Mouse (Mus musculus) frontal cortex, postnatal 14 days (tissue): ENCODE measurements around the gene Trpm8.

ENCODE experiments used
- DNase-seq, 2 experiments: peaks; one replicate each; pipeline ENCODE4 v3.0.0; 2022; ENCODE audit warnings: low spot score in 2 of 2

The Trpm8 gene

DNA sequence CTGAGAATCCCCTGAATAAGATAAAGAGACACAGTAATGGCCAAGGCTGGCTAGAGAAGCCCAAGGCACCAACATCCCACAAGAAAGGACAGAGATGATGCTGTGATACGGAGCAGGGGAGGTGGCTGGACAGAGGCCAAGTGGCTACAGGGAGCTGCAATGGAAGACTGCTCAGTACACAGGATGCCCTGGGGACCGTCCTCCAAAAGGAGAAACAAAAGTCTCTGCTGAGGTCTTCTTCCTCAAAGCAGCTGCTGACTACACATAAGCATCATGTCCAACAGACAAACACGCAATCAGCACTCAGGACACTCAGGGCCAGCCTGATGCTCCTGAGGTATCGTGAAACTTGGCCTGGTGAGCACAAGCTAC, 12.6 kb upstream of the Trpm8 start:
- DNase-seq, result peak in 1 of 2 experiments; percentile 32

DNA sequence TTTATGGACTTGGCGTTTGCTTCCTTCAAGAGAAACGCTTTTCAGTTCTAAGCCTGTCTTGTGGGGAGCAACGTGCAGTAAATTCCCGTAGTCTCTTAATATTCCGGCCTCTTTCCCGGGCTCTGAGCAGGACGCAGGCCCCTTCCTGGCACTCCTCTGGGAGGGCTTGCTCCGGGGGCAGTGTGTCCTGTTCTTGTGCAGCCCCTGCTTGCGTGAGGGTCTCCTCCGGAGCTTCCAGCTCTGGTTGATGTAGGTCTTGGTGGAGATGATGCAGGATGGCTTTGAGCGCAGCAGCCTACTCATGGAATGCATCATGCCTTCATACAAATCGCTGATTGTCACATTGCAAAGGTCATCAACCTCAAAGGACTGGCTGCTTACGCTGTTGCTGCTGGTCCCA, 11.3 kb upstream of the Trpm8 start:
- no peak for DNase-seq

DNA sequence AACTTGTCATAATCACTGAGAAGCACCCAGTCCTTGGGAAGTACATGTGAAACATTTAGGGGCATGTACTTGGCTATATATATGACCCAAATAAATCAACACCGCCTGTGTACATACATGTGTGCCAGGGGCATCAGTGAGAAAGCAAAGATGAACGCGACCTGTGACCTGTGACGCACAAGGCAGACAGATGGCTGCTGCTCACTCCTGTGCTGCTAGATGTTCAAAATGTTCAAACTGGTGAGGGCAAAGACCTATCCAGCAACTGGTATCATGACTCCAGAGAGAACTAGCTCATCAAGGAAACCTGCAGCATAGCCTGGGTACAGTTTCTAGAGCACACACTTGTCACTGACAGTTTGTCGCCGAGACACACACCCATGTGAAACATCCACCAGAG, 10.0 kb upstream of the Trpm8 start:
- DNase-seq, result peak in 1 of 2 experiments; percentile 7

DNA sequence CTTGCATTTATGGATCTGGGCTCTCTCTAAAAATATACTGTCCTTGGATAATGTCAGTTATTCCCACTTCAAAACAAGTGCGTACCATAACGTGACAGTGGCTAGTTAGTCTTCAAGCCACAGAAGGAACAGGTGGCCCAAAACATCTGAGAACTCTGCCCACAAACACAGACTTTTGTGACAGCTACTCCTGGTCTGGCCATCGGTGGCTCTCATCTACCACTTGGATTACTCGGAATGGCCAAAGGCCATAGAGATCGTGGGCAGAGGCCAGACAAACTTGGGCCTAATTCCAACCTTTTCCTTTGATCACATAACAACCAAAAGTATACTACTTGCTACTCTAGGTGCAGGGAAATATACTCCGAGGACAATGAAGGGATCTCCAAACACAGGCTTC, 9.4 kb upstream of the Trpm8 start:
- peak in 1 of 2 experiments; percentile 13 for DNase-seq

DNA sequence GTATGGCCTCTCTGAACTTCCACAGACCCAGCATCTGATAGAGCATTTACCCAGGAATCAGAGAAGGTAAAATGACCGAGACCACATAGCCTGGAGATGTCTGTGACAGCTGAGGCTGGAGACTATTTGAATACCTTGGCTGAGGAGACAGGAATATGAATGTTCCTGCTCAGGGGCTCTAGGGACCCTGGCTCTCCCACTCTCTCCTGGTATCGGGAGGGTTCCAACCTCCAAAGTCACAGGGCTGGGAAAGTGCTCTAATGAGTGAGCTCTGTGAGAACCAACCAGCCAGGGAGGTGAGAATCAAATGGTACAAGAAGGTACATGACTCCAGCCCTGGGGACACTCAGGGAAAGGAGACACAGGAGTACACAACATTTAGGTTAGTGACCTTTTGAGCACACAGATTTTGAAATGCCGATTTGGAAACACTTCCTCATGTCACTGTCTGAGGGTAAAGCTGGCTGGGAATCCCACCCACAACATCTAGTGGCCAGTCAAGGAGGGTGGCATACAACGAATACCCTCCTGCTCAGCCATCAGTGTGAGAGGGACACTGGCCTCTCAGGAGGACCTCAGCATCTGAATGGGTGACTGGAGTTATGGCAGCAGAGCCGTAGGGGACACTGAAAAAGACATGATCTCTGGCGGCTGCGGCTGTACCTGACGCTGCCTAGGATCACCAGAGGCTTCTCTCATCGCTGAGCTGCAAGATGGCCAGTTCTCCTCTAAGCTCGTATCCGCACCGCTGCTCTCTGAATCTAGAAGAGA, 7.7 kb upstream of the Trpm8 start:
- DNase-seq, result no peak

DNA sequence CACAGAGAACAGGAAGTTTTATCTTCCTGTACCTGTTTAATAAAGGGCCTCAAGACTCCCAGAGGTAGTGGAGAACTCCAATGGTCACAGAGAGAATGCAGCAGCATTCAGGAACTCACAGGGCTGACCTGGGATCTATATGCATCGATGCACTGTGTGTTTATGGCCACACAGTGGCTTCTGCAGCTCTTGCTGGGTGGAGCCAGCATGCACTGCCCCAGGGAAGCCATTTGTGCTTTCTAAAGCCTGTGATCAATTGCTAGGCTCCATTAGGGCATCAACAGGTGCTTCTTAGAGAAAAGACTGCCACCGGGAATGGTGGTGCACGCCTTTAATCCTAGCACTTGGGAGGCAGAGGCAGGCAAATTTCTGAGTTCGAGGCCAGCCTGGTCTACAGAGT, 4.6 kb upstream of the Trpm8 start:
- no peak for DNase-seq

DNA sequence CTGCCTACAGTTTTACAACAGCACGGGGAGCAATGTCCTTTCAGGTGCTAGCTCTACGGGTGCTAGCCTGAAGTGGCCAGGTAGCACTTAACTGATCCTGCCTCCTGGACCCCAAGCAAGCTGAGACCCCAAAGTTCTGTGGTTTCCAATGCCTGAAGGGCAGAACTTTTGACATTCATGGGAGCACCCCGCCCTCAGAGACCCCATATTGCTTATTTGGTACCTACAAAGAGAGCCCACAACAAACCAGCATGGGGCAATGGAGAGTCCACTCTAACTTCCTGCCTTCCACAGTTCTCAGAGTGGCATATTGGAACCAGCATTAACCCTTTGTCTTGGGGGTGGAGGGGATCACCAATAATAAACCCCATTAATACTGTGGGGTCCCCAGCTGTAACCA, 4.1 kb upstream of the Trpm8 start:
- no peak for DNase-seq

DNA sequence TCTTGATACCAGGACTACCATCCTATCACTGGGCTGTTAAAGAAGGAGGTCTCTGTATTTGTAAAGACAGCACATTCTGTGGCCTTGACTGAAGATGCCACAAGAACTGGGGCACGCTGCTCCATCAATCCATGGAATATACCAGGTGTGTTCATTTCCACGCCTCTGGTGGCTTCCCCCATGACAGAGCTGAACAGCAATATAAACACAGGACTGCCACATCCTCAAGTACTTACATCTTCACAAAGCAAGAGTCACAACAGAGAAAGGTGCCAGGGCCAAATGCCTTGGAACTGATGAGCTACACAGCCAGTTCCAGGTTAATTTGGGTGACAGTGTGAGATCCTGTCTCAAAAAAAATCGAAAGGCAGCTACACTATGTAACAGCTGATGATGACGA, 3.6 kb upstream of the Trpm8 start:
- DNase-seq, result no peak

DNA sequence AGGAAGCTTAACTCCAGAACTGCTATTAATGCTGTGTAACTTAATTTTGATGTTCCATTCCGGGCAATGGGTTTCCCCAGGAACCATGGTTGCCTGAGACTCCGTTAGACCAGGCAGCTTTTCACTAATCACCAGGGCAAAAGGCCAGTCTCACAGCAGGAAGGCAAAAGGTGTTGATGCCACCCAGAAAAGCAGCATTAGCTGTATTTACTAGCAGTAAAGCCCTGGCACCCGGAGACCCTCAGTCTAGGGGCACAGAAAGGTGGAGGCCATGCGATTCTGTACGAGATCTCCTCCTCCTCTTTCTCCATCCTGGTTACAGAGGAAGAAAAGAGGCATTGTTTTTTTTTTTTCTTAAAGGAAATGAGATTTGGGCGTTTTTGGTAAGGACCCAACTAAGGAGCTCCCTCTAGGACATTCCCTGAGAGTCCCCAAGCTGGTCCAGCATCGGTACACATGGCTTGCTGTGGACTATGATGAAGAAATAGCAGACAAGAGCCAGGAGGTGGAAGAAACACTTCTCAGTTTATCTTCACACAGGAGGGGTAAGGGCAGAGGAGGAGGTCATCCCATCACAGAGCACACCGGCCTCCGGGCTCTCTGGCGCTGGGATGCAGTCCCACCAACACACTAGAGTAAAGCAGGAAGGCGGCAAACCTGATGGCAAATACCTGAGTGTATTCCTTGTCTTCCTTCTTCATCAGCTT, 2.9 kb upstream of the Trpm8 start:
- DNase-seq, result no peak

DNA sequence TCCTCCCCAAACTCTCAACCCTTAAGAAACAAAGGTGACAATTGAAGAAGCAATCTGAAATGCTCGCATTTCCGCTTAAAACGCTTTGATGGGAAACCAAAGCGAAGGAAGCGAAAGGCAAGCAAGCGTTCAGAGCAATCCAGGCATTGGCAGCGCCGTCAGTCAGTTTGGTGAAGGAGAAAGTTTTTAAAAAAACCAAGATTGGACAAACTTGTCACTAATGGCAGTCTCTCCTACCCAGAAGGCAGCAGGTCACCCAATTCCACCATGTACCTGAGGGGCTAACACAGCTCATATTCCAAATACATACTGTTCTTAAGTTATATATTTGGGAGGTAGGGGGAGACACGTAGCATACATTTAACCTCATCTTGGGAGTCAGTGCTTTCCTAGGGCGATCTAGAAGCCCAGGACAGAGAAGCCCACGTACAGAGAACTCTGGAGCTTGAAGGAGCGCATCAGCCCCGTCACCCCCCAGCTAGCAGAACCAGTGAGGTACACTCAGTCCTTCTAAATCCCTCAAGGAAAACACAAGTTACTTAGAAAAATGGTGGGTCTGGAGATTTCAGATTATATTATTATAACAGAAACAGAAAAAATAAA, 2.3 kb upstream of the Trpm8 start:
- no peak for DNase-seq

DNA sequence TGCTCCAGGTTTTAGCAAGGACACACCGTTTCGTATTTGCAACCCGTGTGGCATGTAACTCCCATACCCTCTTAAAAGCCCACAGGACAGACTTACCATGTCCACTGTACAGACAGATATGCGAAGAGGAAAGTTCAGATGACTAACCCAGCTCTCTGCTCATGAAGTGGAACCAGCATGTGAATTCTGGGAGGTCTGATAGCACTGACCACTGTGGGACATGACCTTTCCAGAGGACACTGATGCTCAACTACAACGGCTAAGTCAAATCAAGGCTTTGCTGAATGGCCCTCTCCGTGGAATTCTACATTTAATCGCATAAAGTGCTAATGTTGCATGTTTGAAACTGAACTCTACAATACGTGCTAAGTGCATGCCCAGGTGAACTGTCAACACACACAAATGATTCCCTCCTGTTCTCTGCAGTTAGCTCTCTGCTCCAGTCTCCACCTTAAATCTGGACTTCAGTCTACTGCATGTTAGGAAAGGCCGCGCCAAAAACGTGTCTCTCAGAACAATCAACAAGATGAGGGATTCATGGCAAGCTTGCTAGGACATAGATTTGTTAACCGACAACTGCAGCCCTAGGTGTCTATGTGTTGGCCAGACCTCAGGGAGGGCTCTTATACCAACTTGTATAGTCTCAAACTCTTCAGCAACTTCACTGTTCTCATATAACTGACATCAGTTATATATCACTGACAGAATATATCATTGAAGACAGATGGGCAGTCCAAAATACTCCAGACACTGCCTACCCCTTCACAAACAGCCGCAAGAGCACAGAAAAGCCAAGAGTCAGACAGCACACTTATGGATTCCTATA, 1.6 kb upstream of the Trpm8 start:
- DNase-seq, result no peak

DNA sequence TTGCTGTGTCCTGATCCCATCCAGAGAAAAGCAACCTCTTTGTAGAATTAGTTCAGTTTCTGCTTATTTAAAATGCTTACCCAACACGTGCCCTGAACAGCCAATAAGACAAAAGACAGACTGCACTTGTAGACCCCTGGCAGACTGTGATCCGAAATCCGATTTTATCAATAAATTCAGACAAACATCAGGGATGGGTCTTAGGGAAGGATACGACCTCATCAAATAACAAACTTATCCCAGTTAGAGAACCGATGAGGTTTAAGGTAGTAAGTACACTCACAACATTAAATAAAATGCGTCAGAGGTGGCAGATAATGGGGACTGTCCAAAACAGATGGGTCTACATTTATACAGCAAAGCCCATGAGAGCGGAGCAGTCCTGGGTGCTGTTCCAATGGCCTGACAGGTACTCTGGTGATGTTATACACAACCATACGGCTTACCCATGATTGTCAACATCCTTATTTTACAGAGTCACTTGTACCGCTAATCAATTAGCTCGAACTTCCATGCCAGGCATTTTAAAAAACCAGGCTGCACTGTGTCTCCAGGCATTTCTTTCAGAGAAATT, 850 bp upstream of the Trpm8 start:
- no peak for DNase-seq

DNA sequence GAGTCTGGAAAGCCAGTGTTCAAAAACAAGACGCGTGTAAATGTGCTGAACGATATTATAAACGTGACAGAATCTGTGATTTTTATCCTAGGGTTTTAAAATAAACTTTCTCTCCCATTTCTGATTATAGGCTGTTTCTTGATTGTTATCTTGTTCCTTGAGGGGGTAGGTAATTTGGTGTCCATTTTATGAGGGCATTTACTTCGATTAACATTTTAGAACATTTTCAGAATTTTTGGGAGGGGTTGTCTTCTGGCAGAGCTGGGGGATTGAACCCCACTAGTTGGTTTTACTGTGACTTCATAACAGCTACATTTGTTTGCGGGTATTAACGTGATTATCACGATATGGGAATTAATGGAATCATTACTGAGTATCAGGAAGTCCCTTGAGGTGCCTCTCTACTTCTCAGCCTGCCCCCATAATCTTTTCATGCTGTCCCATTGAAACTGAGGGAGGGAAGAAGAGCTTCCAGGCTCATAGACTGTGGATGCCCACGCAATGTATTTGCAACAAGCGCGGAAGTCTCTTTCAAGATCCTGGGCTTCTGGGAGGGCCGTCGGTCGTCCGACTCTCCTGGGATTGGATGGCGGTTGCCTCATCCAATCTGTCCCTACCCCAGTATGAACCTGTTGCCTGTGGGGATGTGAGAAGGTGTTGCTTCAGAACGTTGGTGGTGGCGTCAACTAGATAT, 504 bp downstream of the Trpm8 start:
- no peak for DNase-seq

DNA sequence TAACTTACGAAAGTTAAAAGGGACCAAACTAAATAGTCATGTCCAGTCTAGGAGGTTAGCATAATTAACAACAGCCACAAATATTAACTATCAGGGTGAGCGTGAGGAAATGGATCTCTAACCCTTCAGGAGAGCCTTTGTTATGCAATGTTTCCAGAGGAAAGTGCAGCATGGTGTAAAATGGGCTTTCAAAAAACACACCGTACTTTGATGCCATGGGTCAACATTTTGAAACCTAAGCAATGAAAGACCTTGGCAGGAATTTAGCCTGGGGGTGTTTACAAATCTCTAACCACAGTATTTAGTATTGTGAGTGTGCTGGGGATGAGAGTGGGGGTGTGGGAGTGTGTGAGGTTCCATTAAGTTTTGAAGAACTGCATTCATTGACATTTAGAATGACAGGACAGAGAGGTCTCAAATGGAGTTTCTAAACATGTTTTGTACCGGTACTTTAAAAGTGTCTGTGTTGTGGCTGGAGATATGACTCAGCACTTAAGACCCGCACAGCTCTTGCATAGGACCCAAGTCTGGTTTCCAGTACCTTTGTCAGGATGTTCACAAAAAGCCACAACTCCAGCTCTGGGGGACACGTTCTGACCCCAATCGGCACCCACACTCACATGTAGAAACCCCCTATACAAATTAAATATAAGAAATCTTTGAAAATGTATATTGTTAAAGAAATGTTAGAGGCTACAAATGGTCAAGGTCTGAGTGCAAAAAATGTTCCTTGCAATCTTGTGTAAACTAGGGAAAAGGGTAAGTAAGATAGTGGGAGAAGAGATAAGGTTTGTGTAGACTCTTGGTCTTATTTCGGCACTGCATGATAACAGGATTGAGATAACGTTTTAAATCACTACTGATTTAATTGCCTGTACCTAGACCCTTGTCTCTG, 1.9 kb downstream of the Trpm8 start:
- no peak for DNase-seq

DNA sequence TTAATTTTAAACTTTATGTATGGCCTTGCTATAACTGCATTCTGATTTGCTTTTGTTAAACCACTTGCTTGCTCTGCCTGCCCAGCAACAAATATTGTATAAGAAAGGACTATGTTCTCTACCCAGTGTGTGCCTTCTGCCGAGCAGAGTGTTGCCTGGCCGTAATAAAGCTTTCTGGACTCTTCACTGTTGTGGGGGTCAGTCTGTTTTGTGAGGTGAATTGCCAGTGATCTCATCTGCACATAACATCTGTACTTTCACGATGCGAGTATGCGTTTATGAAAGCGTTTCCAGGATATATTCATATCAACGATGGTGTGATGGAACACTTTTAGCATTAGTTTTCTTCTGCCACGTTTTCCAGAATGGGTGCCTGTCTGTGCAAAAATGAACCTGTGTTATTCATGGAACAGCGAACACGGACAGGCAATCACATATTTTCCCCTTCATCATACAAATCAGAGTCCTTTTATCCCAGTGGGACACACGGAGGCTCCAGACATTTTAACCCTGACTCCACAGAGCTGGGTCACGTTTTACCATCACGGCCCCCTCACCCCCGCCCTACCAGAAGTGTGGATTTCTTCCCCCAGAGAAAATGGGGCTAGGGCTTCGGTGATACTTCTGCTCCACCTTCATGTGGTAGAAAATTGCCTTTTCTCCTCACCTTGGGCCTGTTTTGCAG, 2.7 kb downstream of the Trpm8 start:
- no peak for DNase-seq

DNA sequence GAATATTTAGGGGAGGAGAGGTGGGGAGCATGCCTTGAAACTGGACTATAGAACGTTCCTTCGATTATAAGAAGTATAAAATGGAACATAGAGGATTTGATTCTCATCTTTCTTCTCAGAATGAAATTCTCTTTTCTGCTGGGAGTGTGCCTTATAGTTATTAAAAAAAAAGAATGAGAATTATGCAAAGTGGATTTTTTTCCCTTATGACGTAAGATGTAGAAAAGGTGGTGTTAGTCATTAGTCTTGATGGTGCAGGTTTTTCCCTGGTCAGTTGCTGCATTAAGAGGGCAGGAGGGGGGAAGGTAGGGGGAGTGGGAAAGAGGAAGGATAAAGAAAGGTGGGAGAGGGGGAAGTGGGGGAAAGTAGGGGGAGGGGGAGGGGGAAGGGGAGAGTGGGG, 4.8 kb downstream of the Trpm8 start:
- DNase-seq, result no peak

DNA sequence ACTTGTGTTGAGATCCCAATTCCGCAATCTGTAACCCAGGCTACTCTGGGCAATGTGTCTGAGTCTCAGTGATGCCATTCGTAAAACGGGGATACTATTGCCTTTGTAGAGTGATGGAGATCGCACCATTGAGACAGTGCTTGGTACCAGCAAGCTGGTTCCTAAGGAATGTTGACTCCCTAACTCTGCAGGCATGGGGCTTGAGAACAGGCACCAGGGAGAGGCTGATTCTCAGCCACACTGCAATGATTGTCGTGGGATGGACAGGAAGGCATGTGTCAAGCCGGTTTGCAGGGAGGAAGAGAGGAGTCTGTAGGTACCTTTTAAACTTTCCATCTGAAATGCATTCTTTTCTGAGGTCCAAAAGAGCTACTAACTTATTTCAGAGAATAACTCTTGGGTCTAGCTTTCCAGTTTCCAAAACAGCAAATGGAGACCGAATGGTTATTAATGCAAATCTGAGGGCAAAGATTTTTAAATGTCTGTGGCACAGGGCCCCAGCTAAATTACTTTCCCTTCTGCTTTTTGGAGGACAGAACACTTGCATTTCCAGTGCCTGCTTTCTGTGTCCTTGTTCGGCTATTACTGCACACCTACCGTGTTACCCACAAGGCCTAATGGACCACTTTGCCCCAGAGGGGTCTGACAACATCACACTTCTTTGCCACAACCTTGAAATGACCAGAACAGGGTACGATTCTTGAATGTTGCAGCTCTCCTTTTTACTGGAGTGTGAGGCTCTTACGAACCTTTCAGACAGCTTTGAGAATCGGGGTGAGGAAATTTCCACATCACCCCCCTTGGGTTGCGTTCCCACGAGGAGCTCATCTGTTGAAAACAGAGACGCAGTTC, 6.1 kb downstream of the Trpm8 start:
- no peak for DNase-seq

DNA sequence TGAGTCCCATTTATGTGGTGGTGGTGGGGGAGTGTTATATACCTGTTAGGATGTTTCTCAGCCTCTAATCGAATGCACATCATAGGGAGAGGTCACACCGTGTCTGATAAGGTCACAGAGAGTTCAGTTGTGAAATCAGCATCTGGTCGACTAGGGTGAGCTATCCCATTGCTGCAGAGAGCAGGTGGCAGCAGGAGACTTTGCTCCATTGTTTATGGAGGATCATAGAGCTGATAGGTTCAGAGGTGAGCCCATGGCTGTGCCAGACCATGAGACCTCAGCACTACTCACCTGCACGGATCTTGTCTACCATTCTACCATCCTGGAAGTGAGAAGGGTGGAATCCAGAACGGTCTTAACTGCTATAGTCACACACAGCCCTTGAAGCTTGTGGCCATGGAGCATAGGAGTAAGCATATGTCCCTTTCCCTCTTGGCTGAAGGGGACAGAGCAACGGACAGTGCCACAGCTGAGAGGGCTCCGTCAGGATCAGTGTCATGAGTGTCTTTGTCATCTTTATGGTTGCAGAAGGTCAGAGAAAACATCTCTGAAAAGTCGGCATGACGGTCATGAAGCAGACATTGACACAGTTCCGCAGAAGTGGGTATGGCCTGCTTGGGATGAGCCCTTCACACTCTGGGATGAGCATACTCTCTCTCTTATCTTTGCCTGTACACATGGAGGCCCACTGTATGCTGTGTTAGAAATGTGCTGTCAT, 6.9 kb downstream of the Trpm8 start:
- no peak for DNase-seq
